Mouse (Mus musculus): ENCODE measurements at regions not wholly inside any gene's neighbourhood (a gene's known extent, or its start where the extent isn't known, plus 50 kb on each side); places are given as distances from the start of the nearest gene placed in this dataset.

- TF ChIP-seq CTCF (IDR thresholded peaks at IDR 0.05; ENCODE audit: low read depth, low read length) = no peak
- no peak for TF ChIP-seq POLR2AphosphoS5 (IDR thresholded peaks at IDR 0.05; ENCODE audit: insufficient replicate concordance, low read depth, low read length)
- no peak for TF ChIP-seq GATA2 (IDR thresholded peaks at IDR 0.05; ENCODE audit: borderline replicate concordance, low read depth, low read length)
Observed at GRCm38 (mm10) chr11:63466541-63466940, 337.8 kb downstream of the Pmp22 start.

Measured in G1E (cell line).